Mouse (Mus musculus): Measurements from ENCODE around the gene Gna15. TPM values are rescaled to one million over a fixed set of nuclear protein-coding genes. Genes with fewer than 3 reads are reported as not detected.

Gene Gna15
- polyA plus RNA-seq, 1 experiment = not detected

- Histone ChIP-seq H3K27ac (ENCODE audit: insufficient read depth, low read length) (no peak overlapping the region), H3K4me1 (ENCODE audit: control insufficient read depth, insufficient read depth, low read length) (no peaks in the 10 kb centered on the region), H3K4me3 (ENCODE audit: insufficient read depth, low read length) (no peak overlapping the region)
- TF ChIP-seq CTCF (IDR thresholded peaks at IDR 0.05; ENCODE audit: borderline replicate concordance, insufficient read depth, low read length) (no peak), POLR2A (IDR thresholded peaks at IDR 0.05; ENCODE audit: low read depth, low read length) (no peak)
These were observed 16.1 kb downstream of the Gna15 start for GRCm38 (mm10) chr10:81507691-81508489.

DNA sequence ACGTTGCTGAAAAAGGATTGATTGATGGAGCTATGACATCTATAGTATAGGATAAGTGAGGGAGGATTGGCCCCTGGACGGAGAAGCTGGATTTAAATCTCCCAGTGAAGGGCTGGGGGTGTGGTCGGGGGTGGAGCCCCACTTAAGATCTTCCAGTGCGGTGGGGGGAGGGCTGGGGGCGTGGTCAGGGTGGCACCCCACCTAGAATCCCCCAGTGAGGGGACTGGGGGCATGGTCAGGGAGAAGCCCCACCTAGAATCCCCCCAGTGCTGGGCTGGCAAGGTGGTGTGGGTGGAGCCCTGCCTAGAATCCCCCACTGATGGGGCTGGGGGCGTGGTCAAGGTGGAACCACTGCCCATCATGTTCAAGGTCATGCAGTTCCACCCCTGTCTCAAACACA is 16.9 kb downstream of the Gna15 start:
- Histone ChIP-seq H3K4me3 (ENCODE audit: insufficient read depth, low read length) (no peak overlapping the region), H3K4me1 (ENCODE audit: control insufficient read depth, insufficient read depth, low read length) (no peaks in the 10 kb centered on the region), H3K27ac (ENCODE audit: insufficient read depth, low read length) (no peak overlapping the region)
- TF ChIP-seq CTCF (IDR thresholded peaks at IDR 0.05; ENCODE audit: borderline replicate concordance, insufficient read depth, low read length) (no peak), POLR2A (IDR thresholded peaks at IDR 0.05; ENCODE audit: low read depth, low read length) (no peak)

GRCm38 (mm10) chr10:81505016-81505664 is 18.9 kb downstream of the Gna15 start:
- TF ChIP-seq CTCF (IDR thresholded peaks at IDR 0.05; ENCODE audit: borderline replicate concordance, insufficient read depth, low read length) = no peak
- no peak for TF ChIP-seq POLR2A (IDR thresholded peaks at IDR 0.05; ENCODE audit: low read depth, low read length)
- Histone ChIP-seq H3K4me1 (ENCODE audit: control insufficient read depth, insufficient read depth, low read length) (no peaks in the 10 kb centered on the region), H3K27ac (ENCODE audit: insufficient read depth, low read length) (no peak overlapping the region), H3K4me3 (ENCODE audit: insufficient read depth, low read length) (no peak overlapping the region)

- Histone ChIP-seq H3K4me1 (ENCODE audit: control insufficient read depth, insufficient read depth, low read length) (no peaks in the 10 kb centered on the region), H3K27ac (ENCODE audit: insufficient read depth, low read length) (no peak overlapping the region), H3K4me3 (ENCODE audit: insufficient read depth, low read length) (no peak overlapping the region)
- peak; percentile 99 for TF ChIP-seq CTCF (IDR thresholded peaks at IDR 0.05; ENCODE audit: borderline replicate concordance, insufficient read depth, low read length)
- TF ChIP-seq POLR2A (IDR thresholded peaks at IDR 0.05; ENCODE audit: low read depth, low read length) = no peak
These were observed 21.4 kb downstream of the Gna15 start for GRCm38 (mm10) chr10:81502658-81503057.

DNA sequence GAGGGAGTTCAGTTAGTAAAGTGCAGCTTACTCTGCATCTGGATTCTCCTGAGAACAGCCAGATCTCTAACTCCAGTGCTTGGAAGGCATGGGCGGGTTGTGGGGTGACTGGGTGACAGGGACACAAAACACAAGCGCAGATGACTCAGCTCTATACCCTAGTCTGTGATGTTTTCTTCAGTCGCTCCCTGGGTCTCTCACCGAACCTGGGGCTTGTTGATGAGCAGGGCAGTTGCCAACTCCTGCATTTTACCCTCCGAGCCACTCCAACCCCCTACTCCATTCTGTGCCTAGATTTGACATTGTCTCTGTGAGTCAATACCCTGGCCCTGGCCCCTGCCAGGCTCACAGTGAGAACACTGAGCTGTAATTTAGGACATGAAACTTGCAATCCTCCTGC is 22.2 kb downstream of the Gna15 start:
- Histone ChIP-seq H3K4me1 (ENCODE audit: control insufficient read depth, insufficient read depth, low read length) (no peaks in the 10 kb centered on the region), H3K27ac (ENCODE audit: insufficient read depth, low read length) (no peak overlapping the region), H3K4me3 (ENCODE audit: insufficient read depth, low read length) (no peak overlapping the region)
- TF ChIP-seq POLR2A (IDR thresholded peaks at IDR 0.05; ENCODE audit: low read depth, low read length) (no peak), CTCF (IDR thresholded peaks at IDR 0.05; ENCODE audit: borderline replicate concordance, insufficient read depth, low read length) (no peak)

GRCm38 (mm10) chr10:81500032-81500431 is 24.0 kb downstream of the Gna15 start, which contains the start of gene S1pr4:
Gene S1pr4, minus strand, starts transcription at chr10:81500132.
- Histone ChIP-seq H3K4me1 (ENCODE audit: control insufficient read depth, insufficient read depth, low read length) (no peaks in the 10 kb centered on the region), H3K27ac (ENCODE audit: insufficient read depth, low read length) (no peak within 1 kb of the TSS), H3K4me3 (ENCODE audit: insufficient read depth, low read length) (no peak within 1 kb of the TSS)
- TF ChIP-seq POLR2A (IDR thresholded peaks at IDR 0.05; ENCODE audit: low read depth, low read length) (no peak), CTCF (IDR thresholded peaks at IDR 0.05; ENCODE audit: borderline replicate concordance, insufficient read depth, low read length) (no peak)

DNA sequence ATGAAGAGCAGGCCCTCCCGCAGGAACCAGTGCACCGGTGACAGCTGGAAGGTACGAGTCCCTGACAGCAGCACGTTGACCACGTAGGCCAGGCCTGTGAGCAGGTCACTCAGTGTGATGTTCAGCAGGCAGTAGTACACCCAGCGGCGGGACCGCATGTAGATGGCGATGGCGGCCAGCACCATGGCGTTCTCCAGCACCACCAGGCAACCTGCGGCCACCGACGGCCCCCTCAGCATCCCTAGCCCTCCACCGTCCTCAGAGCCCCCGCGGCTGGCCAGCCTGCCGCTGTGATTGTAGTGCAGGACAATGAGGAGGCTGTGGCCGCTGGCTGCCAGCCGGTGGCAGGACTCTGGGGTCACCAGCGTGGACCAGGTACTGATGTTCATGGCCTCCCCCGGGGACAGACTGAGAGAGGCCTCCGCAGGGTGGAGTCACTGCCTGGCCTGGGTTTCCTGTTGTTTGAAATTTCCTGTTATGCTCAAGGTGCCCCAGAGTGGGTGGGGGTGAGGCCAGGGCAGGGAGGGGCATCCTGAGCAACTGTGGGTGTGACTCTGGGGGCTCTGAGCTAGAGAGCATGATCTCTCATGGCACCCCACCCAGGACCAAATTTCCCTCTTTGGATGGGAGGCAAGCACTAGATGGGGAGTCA is 24.6 kb downstream of the Gna15 start:
- TF ChIP-seq POLR2A (IDR thresholded peaks at IDR 0.05; ENCODE audit: low read depth, low read length) (no peak), CTCF (IDR thresholded peaks at IDR 0.05; ENCODE audit: borderline replicate concordance, insufficient read depth, low read length) (no peak)
- no peaks in the 10 kb centered on the region for H3K4me1 ChIP-seq (ENCODE audit: control insufficient read depth, insufficient read depth, low read length)
- no peak overlapping the region for H3K4me3 ChIP-seq (ENCODE audit: insufficient read depth, low read length)
- no peak overlapping the region for H3K27ac ChIP-seq (ENCODE audit: insufficient read depth, low read length)

DNA sequence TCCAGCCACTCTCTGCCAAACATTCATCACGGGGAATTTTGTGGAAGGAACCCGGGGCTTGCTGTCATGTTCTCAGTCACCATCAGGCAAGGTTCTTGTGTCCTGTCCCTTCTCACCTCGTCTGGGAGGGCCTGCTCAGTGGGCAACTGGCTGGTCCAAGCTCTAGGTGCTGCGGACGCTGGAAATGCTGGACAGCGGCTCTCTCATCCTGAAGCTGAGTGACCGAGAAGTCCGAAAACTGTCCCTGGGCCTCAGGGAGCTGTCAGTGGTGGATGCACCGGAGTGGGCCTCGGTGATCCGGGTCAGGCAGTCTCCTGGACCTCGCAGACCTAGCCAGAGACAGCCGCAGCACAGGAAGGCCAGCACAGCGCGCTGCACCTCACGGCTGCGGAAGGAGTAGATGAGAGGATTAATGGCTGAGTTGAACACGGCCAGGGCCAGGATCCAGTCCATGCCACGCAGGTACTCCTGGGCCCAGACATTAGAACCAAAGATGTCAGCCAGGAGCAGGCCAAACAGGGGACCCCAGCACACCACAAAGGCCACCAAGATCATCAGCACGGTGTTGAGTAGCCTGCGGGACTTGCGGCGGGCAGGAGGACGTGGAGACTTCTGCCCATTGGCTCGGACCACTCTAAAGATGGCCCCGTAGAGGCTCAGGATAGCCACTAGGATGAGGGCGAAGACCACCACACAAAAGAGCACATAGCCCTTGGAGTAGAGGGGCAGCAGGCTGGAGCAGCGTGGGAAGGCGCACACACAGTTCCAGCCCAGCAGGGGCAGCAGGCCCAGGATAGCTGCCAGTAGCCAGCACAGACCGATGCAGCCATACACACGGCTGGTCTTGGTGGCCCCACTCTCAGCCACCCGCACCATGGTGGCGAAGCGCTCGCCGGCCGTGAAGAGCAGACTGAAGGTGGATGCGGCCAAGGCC is 25.4 kb downstream of the Gna15 start:
- Histone ChIP-seq H3K4me1 (ENCODE audit: control insufficient read depth, insufficient read depth, low read length) (no peaks in the 10 kb centered on the region), H3K4me3 (ENCODE audit: insufficient read depth, low read length) (no peak overlapping the region), H3K27ac (ENCODE audit: insufficient read depth, low read length) (no peak overlapping the region)
- TF ChIP-seq POLR2A (IDR thresholded peaks at IDR 0.05; ENCODE audit: low read depth, low read length) = no peak
- no peak for TF ChIP-seq CTCF (IDR thresholded peaks at IDR 0.05; ENCODE audit: borderline replicate concordance, insufficient read depth, low read length)
